26 mouse cellular contexts compared by ENCODE assay signal in the genomic region with DNA sequence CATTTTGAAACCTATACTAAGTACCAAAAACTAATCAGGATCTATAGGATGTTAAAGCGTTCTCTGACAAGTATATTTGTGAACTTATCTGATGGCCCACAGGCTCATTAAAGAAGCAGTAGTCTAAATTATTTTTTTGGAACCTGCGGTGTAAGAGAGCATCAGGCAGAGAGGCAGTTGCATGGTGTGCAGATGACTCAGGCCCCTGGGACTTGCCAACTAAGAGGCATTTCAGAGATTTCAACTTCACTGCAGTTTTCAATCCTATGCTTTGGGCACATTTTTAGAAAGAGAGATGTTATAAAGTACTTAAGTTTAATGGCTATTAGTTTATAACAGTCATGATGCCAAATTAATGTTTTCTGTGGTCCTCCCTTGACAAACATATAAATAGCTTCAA.
DNase-seq lines count a peak whose midpoint lies in the region; ATAC-seq and TF ChIP-seq lines count a peak whose summit lies in the region.
"Had no signal": no experiment of that assay in that cellular context is flagged by ENCODE, and none has a peak within 500 bp of the region (broad histone marks: within the 10 kb centered on the region; RNA-seq: fewer than 3 reads in every experiment).

No protein-coding gene starts in this region.

- peak overlapping the region; percentile 61 for H3K4me2 ChIP-seq in myocyte (ENCODE audit: low read depth)
- H3K4me2 ChIP-seq: embryonic facial prominence, embryonic 12.5 days; forebrain, embryonic 13.5 days; forebrain, embryonic 15.5 days had no signal

- H3K4me3 ChIP-seq in myocyte, result no peak overlapping the region
- H3K4me3 ChIP-seq: embryonic facial prominence, embryonic 10.5 days; embryonic facial prominence, embryonic 12.5 days; forebrain, embryonic 13.5 days; forebrain, embryonic 15.5 days had no signal

- H3K79me2 ChIP-seq in myocyte (ENCODE audit: control insufficient read depth, insufficient read depth), result peaks cover 87% of the 10 kb centered on the region

- ATAC-seq in frontal cortex, adult (ENCODE audit: low TSS enrichment), result peak; percentile 73
- ATAC-seq: activated CD4-positive, CD25-positive, alpha-beta regulatory T cell, adult 4 months; CD4-positive, CD25-positive, alpha-beta regulatory T cell, adult 4 months; forebrain, embryonic 13.5 days; forebrain, embryonic 15.5 days; forebrain, postnatal 0 days; Patski had no signal

- no peak for TF ChIP-seq POLR2A in myocyte (IDR thresholded peaks at IDR 0.05; ENCODE audit: insufficient read length, low read depth)

- H3K36me3 ChIP-seq in myocyte (ENCODE audit: control insufficient read depth, insufficient read depth), result peaks cover 6% of the 10 kb centered on the region
- H3K36me3 ChIP-seq: embryonic facial prominence, embryonic 12.5 days; G1E had no signal

- H3ac ChIP-seq in myocyte (ENCODE audit: control insufficient read depth, insufficient read length), result no peak overlapping the region

- DNase-seq in frontal cortex, postnatal 36 days (ENCODE audit: low spot score in 2 of 2), result no peak
- DNase-seq in MN1 (ENCODE audit: low spot score) (peak; percentile 35), adipocyte (ENCODE audit: low spot score) (peak; percentile 14)
- no peak for DNase-seq in thymus, postnatal 0 days (ENCODE audit: low spot score)
- DNase-seq in neural tube, embryonic 10.5 days (ENCODE audit: extremely low spot score, low spot score), result no peak
- no peak for DNase-seq in right cerebral cortex, postnatal 14 days
- DNase-seq: adrenal gland, adult 2 months; adrenal gland, postnatal 10 days; adrenal gland, postnatal 25 days; cerebellum, adult 11-12 months; cerebellum, adult 2 months; cerebellum, adult 9-10 months; cerebellum, postnatal 10 days; cerebellum, postnatal 25 days; forebrain, postnatal 0 days had no signal

- no peaks in the 10 kb centered on the region for H3K27me3 ChIP-seq in myocyte (ENCODE audit: control insufficient read depth, insufficient read depth, insufficient read length)
- H3K27me3 ChIP-seq: CH12.LX; embryonic facial prominence, embryonic 12.5 days; forebrain, embryonic 13.5 days; forebrain, embryonic 15.5 days; Patski had no signal

TF ChIP-seq in myocyte, 11 proteins besides CTCF, POLR2A, EP300 and RAD21:
- TF ChIP-seq CEBPB (IDR thresholded peaks at IDR 0.05; ENCODE audit: insufficient read depth, poor library complexity, severe bottlenecking), result no peak
- no peak for TF ChIP-seq SRF (IDR thresholded peaks at IDR 0.05; ENCODE audit: control insufficient read depth, insufficient read length, low read depth)
- TF ChIP-seq REST (IDR thresholded peaks at IDR 0.05; ENCODE audit: insufficient read depth, insufficient read length), result no peak
- TF ChIP-seq POLR2AphosphoS2 (IDR thresholded peaks at IDR 0.05; ENCODE audit: insufficient read length, low read depth), result no peak
- TF ChIP-seq MYOD1 (IDR thresholded peaks at IDR 0.05; ENCODE audit: control insufficient read depth in 1 of 3, insufficient read length in 2 of 3, low read depth in 2 of 3), result no peak
- no peak for TF ChIP-seq MAX (IDR thresholded peaks at IDR 0.05; ENCODE audit: low read depth)
- TF ChIP-seq E2F4 (IDR thresholded peaks at IDR 0.05; ENCODE audit: insufficient read depth), result no peak
- TF ChIP-seq USF1 (IDR thresholded peaks at IDR 0.05; ENCODE audit: low read depth), result no peak
- no peak for TF ChIP-seq MYOG (IDR thresholded peaks at IDR 0.05; ENCODE audit: control insufficient read depth in 1 of 3, insufficient read depth in 1 of 3, insufficient read length in 2 of 3, low read depth in 2 of 3)
- no peak for TF ChIP-seq TCF12 (IDR thresholded peaks at IDR 0.05; ENCODE audit: insufficient read depth, poor library complexity, severe bottlenecking)
- TF ChIP-seq TCF3 (IDR thresholded peaks at IDR 0.05; ENCODE audit: insufficient read length, low read depth), result no peak

Comparison
In these comparisons a context has a peak if more than half of its experiments do, and no peak if none do; other contexts are left out.
1. DNase-seq: peak in MN1 (single experiment) and adipocyte (single experiment); none in frontal cortex, postnatal 36 days (0 of 2), thymus, postnatal 0 days (single experiment), neural tube, embryonic 10.5 days (single experiment) and right cerebral cortex, postnatal 14 days (single experiment).